In the genomic region with DNA sequence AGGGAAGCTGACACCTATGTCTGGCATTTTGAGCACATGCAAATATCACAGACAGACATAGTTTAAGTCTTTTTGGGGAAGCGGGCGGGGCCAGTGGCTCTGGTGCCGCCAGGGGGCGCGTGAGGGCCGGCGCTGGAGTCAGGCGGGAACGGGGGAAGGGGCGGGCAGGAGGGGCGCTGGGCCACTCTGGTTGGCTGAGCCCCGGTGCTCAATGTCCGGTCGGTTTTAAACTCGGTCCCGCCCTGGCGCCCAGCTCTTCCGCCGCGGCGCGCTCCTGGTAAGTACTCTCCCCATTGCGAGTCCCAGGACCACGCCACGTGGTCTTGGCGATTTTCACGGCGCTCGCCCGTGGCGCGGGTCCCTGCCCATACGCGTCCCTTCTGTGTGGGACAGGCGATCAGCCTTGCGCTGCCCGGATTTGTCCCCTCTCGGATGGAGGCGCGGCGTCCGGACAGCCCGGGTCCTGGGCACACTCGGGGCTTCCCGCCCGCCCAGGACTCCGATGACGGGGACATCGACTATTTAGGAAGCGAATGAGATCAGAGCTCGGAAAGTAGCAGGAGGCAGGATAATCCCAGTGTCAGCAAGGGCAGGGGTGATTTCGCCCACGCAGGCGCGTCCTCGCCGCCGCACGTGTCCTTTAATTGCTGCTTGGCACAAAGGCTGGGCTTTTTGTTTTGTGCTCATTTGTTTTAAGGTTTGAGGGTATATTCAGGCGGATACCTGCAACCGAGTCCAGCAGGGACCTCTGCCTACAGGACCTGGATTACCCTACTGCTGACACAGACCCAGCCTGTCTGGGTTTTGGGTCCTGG, we compare ENCODE assay signal across 8 mouse cellular contexts. TPM values are rescaled to one million over a fixed set of nuclear protein-coding genes. Genes with fewer than 3 reads are reported as not detected.
DNase-seq lines count a peak whose midpoint lies in the region; ATAC-seq lines count a peak whose summit lies in the region.

No protein-coding gene starts in this region.

- DNase-seq in CD4-positive, CD25-positive, alpha-beta regulatory T cell, adult 2 months (ENCODE audit: low read depth, low spot score), result peak; percentile 93
- peak; percentile 64 for DNase-seq in c-Kit-negative CD71-positive TER-119-positive erythroid progenitor cells, embryonic 14.5 days (ENCODE audit: low read depth, low spot score)
- DNase-seq in fibroblast of lung, adult 2 months (ENCODE audit: low read depth), result peak; percentile 61
- peak; percentile 96 for DNase-seq in kidney, postnatal 10 days
- DNase-seq in naive thymus-derived CD4-positive, alpha-beta T cell, adult 2 months (ENCODE audit: low read depth), result peak; percentile 92
- DNase-seq in splenic B cell, adult 2 months (ENCODE audit: low read depth, low spot score), result peak; percentile 93

- peak overlapping the region; percentile 57 to 67 for H3K4me3 ChIP-seq in heart, embryonic 14.5 days (ENCODE audit: control insufficient read depth in 1 of 2, insufficient read depth in 1 of 2, low read depth in 1 of 2, low read length in 2 of 2)
- peak overlapping the region; percentile 87 for H3K4me3 ChIP-seq in liver, embryonic 12.5 days

- ATAC-seq in heart, embryonic 14.5 days (ENCODE audit: insufficient number of reproducible peaks, insufficient read depth, low FRiP score, low read depth), result peak; percentile 93
- peak; percentile 92 for ATAC-seq in liver, embryonic 12.5 days

- H3K27me3 ChIP-seq in heart, embryonic 14.5 days (ENCODE audit: control insufficient read depth, insufficient read depth, low read length), result no peaks in the 10 kb centered on the region
- H3K27me3 ChIP-seq in liver, embryonic 12.5 days (replicated peaks), result 0 out of 2 replicates have a peak, but pooled peaks cover 8% of the 10 kb centered on the region
- no peaks in the 10 kb centered on the region for H3K27me3 ChIP-seq in splenic B cell, adult 2 months (ENCODE audit: control insufficient read depth, insufficient read depth, low read length, poor library complexity, severe bottlenecking)

- peak overlapping the region; percentile 83 for H3K9ac ChIP-seq in heart, embryonic 14.5 days (ENCODE audit: low read length)
- H3K9ac ChIP-seq in liver, embryonic 12.5 days, result peak overlapping the region; percentile 95

- WGBS in heart, embryonic 14.5 days, result 1% methylated on average over 55 of the region's 61 CpGs
- whole genome bisulfite sequencing in liver, embryonic 12.5 days (ENCODE audit: insufficient replicate concordance), result under 1% methylated on average over 61 of the region's 61 CpGs

- no peaks in the 10 kb centered on the region for H3K9me3 ChIP-seq in heart, embryonic 14.5 days (ENCODE audit: control insufficient read depth, low read length)
- no peaks in the 10 kb centered on the region for H3K9me3 ChIP-seq in liver, embryonic 12.5 days (replicated peaks)

- H3K27ac ChIP-seq in heart, embryonic 14.5 days (replicated peaks in 1 of 2; ENCODE audit: control insufficient read depth in 1 of 2, insufficient read depth in 1 of 2, low read depth in 2 of 2, low read length in 2 of 2), result peak overlapping the region; percentile 30 to 61
- peak overlapping the region; percentile 83 for H3K27ac ChIP-seq in liver, embryonic 12.5 days

- peaks cover 36% of the 10 kb centered on the region for H3K36me3 ChIP-seq in heart, embryonic 14.5 days (ENCODE audit: control insufficient read depth, insufficient read depth, low read length)
- H3K36me3 ChIP-seq in liver, embryonic 12.5 days, result peaks cover 42% of the 10 kb centered on the region
- H3K36me3 ChIP-seq in splenic B cell, adult 2 months (ENCODE audit: control insufficient read depth, insufficient read depth, low read length, poor library complexity, severe bottlenecking), result peaks cover 13% of the 10 kb centered on the region; the same call in 1 of the 2 replicates

- H3K4me1 ChIP-seq in heart, embryonic 14.5 days (ENCODE audit: control insufficient read depth in 2 of 2, insufficient read depth in 2 of 2, low read length in 2 of 2), result peaks cover 0 to 6% of the 10 kb centered on the region in 2 experiments; a peak in 2 of 4 replicates
- H3K4me1 ChIP-seq in liver, embryonic 12.5 days, result peaks cover 24% of the 10 kb centered on the region

- peak overlapping the region; percentile 78 for H3K4me2 ChIP-seq in heart, embryonic 14.5 days (ENCODE audit: low read length)
- H3K4me2 ChIP-seq in liver, embryonic 12.5 days, result peak overlapping the region; percentile 91

RNA-seq across cellular contexts. Expression of a gene that starts 6.6 kb away (rescaled TPM):
- polyA plus RNA-seq in heart, embryonic 14.5 days (2014; fragmentation: Nextera tagmentation; extraction: Ambion mirVana), result 113 and 120 TPM in 2 replicates
- polyA plus RNA-seq in liver, embryonic 12.5 days (2016; fragmentation: Nextera tagmentation; extraction: Ambion mirVana), result 99.0 and 101 TPM in 2 replicates

Comparison
In these comparisons a context has a peak if more than half of its experiments do, and no peak if none do; other contexts are left out.
1. Peak in every context shown above with its lines: DNase-seq, ATAC-seq, H3K4me3 ChIP-seq and H3K27ac ChIP-seq.